Mouse (Mus musculus) CH12.LX (cell line): ENCODE measurements around the gene Dpm1.

Experiments
- CTCF ChIP-seq, 2 experiments: IDR thresholded peaks in 1 of 2; conservative IDR thresholded peaks in 1 of 2; 2 replicates each; pipeline ENCODE4 v1.5.1; 2011 to 2012; ENCODE audit warnings: low read depth in 2 of 2, low read length in 2 of 2, improper control_type of control experiment in 1 of 2, inconsistent platforms in 1 of 2, mild to moderate bottlenecking in 1 of 2, moderate library complexity in 1 of 2
- E2F4 ChIP-seq: IDR thresholded peaks from 2 replicates; pipeline ENCODE4 v1.6.1; 2011; ENCODE audit warnings: low read depth, low read length, improper control_type of control experiment; ENCODE audit not compliant: insufficient replicate concordance
- EP300 ChIP-seq: IDR thresholded peaks from 2 replicates; pipeline ENCODE4 v1.6.1; 2011; ENCODE audit warnings: low read length, improper control_type of control experiment
- GABPA ChIP-seq: IDR thresholded peaks from 2 replicates; pipeline ENCODE4 v1.6.1; 2012; ENCODE audit warnings: low read depth, low read length, improper control_type of control experiment, inconsistent platforms; ENCODE audit not compliant: insufficient replicate concordance
- HCFC1 ChIP-seq: IDR thresholded peaks from 2 replicates; pipeline ENCODE4 v1.6.1; 2012; ENCODE audit warnings: low read depth, mild to moderate bottlenecking, inconsistent platforms, low read length, improper control_type of control experiment
- IRF4 ChIP-seq: IDR thresholded peaks from 2 replicates; pipeline ENCODE4 v1.6.1; 2014; ENCODE audit warnings: low read depth, mild to moderate bottlenecking, inconsistent platforms, low read length, improper control_type of control experiment
- MAZ ChIP-seq: IDR thresholded peaks from 2 replicates; pipeline ENCODE4 v1.6.1; 2012; ENCODE audit warnings: low read depth, mild to moderate bottlenecking, inconsistent platforms, low read length, improper control_type of control experiment, moderate library complexity
- MEF2A ChIP-seq: IDR thresholded peaks from 2 replicates; pipeline ENCODE4 v1.6.1; 2014; ENCODE audit warnings: low read depth, mild to moderate bottlenecking, inconsistent platforms, low read length, improper control_type of control experiment, borderline replicate concordance
- MXI1 ChIP-seq: IDR thresholded peaks from 2 replicates; pipeline ENCODE4 v1.6.1; 2011; ENCODE audit warnings: mild to moderate bottlenecking, low read depth, low read length, improper control_type of control experiment
- POLR2A ChIP-seq: IDR thresholded peaks from 2 replicates; pipeline ENCODE4 v1.6.1; 2011; ENCODE audit warnings: low read depth, mild to moderate bottlenecking, improper control_type of control experiment, low read length
- TCF12 ChIP-seq: IDR thresholded peaks from 2 replicates; pipeline ENCODE4 v1.6.1; 2014; ENCODE audit warnings: low read depth, mild to moderate bottlenecking, inconsistent platforms, low read length, improper control_type of control experiment
- USF1 ChIP-seq: IDR thresholded peaks from 2 replicates; pipeline ENCODE4 v1.6.1; 2014; ENCODE audit warnings: low read depth, mild to moderate bottlenecking, inconsistent platforms, low read length, improper control_type of control experiment

DNA sequence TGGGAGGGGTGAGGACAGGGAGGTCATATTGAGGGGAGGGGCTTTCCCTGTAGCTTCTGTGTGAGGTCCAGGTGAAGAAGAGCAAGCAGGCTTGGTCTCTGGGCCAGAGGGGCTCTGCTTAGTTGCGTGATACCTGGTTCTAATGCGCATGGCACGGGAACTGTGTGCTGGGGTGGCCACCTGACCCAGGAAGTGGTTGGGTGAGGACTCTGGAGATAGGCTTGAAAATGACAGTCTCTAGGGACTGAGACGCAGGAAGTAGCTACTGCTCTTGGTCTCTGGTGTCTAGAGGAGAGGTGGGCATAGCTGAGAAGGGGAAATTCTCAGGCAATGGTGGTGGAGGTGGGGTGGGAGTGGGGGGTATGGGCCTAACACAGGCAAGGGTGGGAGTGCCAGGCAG is 26.8 kb upstream of the Dpm1 start:
- no peak for TF ChIP-seq MAZ
- no peak for TF ChIP-seq E2F4
- no peak for TF ChIP-seq CTCF (conservative IDR thresholded peaks at IDR 0.05 in 1 of 2, IDR thresholded peaks at IDR 0.05 in 1 of 2; ENCODE audit: low read depth in 2 of 2, low read length in 2 of 2)
- TF ChIP-seq EP300, result no peak; the same call in 1 of the 2 replicates
- no peak for TF ChIP-seq POLR2A
- no peak for TF ChIP-seq USF1
- TF ChIP-seq IRF4, result no peak; the same call in 1 of the 2 replicates
- 0 out of 2 replicates have a peak, but pooled peaks have one; percentile 22 for TF ChIP-seq TCF12
- no peak for TF ChIP-seq GABPA
- TF ChIP-seq MEF2A, result no peak
- no peak for TF ChIP-seq MXI1
- TF ChIP-seq HCFC1, result no peak; the same call in 1 of the 2 replicates
